Mouse (Mus musculus) embryonic fibroblast, embryonic 13.5 days (primary cell): ENCODE data around the gene Rexo1.

Experiments
- CTCF ChIP-seq: IDR thresholded peaks from 2 replicates; pipeline ENCODE4 v1.5.1; 2011; ENCODE audit warnings: mild to moderate bottlenecking, control low read depth, low read length, moderate library complexity, borderline replicate concordance; ENCODE audit not compliant: insufficient read depth
- POLR2A ChIP-seq: IDR thresholded peaks from 2 replicates; pipeline ENCODE4 v1.6.1; 2011; ENCODE audit warnings: low read depth, mild to moderate bottlenecking, control low read depth, low read length, moderate library complexity

GRCm38 (mm10) chr10:80526172-80526571 is 35.2 kb downstream of the Rexo1 start:
- TF ChIP-seq CTCF (no peak), POLR2A (no peak)
